Mouse (Mus musculus) heart, adult 18-20 months (tissue): Measurements from ENCODE around the gene Unc5a. TPM values are rescaled to one million over a fixed set of nuclear protein-coding genes. Genes with fewer than 3 reads are reported as not detected.

Experiments
- DNase-seq, 2 experiments: peaks; one replicate each; pipeline ENCODE4 v3.0.0; 2021 to 2022; ENCODE audit warnings: mixed read lengths in 1 of 2
- total RNA-seq, 2 experiments: library from RNA; stranded (reverse); gene quantifications; 2 replicates each; pipeline ENCODE4 v1.2.3; 2021

Gene Unc5a
- total RNA-seq, 2 experiments from 2014 or later = 0.42 to 0.51 TPM

DNA sequence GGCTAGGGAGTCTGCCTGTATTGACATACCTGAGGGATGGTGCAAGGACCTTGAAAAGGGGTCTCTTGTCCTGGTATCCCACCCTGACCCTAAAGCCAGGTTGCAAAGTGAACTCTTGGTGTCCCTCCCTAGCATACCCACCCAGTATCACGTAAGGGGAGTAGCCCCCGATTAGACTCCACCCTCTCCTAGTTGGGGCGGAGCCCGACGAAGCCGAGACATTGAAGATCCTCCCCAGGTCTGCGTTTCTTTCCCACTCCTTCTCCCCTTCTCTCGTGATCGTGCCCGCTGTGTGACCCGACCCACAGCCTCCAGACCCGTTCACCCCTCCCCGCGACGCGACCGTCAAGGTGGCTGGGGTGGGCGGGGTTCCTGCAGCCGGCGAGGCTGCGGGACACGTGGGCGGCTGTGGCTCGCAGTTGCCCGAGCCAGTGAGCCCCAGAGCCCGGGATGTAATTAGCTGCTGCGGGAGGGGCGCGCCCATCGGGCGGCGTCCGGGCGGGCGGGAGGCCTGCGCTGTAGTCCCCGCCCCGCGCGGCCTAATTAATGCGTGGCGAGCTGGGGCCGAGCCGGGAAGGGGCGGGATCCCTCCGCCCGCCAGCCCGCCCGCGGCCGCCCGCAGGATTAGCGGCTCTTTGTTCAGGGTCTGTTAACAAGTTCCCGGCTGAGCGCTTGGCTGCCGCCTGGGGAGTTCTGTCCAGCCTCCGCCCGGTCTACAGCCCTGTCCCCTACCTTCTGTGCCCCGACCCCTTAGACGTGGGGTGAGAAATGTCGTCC, 6.7 kb downstream of the Unc5a start:
- DNase-seq = peak; percentile 39 to 41

DNA sequence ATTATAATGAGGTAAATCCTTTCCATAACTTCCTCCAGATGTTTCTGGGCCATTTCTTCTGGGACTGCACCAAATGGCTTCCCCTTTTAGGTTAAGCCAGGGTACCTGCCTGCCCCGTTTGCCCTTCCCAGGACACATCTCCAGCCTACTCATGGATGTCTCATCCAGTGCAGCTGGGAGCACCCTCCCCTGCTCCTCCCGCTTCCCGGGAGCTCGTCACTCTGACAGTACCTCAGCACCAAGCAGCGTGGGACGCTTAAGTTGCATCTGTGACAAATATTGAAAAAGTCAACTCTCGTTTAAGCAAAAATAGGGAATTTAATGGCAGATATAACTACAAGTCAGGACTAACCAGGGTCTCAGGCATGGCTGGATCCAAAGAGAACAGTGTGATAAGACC, 8.1 kb downstream of the Unc5a start:
- DNase-seq = no peak

DNA sequence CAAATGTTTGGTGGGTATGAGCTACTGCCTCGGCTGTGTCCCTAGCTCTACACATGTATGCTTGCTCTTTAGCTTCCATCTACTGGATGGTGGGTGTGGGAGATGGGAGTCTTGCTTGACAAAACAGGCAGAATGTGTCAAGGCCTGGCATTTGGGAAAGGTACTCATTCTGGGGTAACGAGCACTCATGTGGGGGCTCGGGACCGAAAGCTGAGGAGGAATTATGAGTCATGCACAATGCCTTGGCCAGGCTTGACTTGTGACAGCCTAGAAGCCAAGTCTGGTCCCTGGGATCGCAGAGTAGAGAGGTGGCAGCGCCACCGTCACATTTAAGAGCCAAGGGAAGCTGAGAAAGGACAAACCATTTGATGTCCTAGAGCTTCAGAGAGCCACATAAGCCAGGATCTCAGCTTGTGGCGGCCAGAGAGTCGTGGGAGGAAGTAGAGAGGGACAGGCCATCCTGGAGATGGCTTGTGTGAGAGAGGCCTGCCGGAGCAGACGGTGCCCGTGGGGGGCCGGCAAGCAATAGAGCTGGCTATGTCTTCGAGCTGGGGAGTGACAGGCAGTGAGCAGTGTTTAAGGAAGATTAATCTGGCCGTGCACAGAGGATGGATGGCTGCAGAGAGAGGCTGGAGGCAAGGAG, 10.0 kb downstream of the Unc5a start:
- no peak for DNase-seq

DNA sequence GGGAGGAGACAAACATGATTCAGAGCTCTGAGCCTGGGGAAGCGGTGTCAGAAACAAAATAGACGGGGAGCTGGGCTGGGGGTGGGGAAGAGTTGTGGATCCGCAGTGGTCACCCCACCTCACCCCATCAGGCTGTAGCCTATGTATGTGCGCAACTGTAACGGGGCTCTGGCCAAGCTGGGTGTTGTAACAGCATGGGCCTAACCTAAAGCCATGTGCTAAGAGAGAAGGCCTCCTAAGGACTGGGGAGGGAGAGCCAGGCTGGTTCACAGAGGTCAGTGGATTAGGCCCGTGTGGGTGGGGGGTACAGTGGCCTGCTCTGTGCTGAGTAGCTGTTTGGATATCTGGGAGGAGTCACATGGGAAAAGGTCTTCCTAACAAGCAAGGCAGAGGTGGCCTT, 10.6 kb downstream of the Unc5a start:
- DNase-seq = no peak

GRCm38 (mm10) chr13:54960491-54960890, 11.3 kb downstream of the Unc5a start:
- no peak for DNase-seq

DNA sequence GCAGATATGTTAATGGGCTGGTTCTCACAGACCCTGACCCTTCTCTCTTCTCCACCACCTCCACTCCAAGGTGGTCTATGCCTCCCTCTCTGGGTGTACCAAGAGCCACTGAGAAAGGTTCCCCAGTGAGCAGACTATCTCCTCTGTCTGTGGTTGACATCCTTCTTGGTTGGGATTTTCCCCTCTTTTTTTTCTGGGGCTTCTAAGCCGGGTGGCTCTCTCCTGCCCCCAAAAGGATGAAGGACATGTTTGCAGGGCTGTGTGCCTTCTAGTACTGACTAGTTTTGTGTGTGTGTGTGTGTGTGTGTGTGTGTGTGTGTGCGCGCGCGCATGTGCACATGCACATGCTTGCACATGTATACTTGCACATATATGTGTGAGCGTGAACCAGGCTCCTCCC, 16.0 kb downstream of the Unc5a start:
- DNase-seq = no peak

DNA sequence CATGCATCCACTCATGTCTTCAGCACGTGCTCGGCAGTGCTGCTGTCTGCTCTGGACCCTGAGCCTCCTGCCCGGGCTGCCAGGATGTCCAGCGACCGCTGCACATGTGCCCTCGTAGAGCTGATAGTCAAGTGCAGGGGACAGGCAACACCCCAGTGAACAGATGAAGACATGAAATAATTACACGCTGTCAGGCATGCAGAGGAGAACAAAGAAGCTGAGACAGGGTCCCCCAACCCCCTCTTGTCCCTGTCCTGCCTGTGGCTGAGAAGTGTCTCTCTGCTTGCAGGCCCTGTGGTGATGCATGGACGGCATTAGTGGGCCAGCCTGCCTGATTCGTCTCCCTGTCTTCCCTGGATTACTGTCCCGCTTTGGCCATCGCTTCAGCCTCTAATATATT, 18.3 kb downstream of the Unc5a start:
- no peak for DNase-seq

GRCm38 (mm10) chr13:54968636-54969035, 19.4 kb downstream of the Unc5a start:
- no peak for DNase-seq

DNA sequence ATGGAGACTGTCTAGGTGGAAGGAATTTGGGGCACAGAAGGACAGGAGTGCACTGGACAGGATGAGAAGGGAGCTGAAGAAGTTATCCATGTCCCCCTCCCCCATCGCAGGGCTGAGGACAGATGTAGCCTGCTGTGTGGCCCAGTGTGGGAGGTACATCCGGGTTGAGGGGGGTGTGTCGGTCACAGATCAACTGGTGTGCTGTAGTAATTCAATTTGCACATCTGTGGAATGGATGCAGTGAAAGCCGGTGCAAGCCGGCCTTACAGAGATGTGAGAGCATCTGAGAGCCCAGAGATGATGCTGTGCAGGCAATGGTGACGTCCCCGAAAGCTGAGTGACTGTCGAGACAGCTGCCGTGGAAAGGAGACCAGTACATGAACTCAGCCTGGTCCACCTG, 20.3 kb downstream of the Unc5a start:
- DNase-seq = no peak

GRCm38 (mm10) chr13:54970521-54971247, 21.5 kb downstream of the Unc5a start:
- DNase-seq = peak in 1 of 2 experiments; percentile 46

GRCm38 (mm10) chr13:54975546-54975945, 26.3 kb downstream of the Unc5a start:
- no peak for DNase-seq

DNA sequence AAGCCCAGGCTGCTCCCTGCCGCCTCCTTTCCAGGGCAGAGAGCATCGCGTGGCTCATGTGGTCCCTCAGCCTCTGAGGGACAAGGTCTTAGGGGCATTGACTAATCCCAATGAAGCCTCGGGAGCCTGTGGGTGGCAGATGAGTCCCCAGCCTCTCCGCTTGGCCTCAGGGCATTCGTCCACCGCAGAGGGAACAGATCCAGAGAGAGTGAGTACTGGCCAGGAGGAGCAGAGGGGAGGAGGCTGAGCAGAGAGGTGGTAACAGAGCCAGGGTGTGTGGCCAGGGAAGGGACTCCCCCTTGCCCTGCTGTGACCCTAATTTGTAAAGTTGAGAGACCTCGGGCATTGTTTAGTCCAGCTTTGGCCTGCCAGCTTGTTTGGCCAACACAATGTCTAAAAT, 29.6 kb downstream of the Unc5a start:
- DNase-seq = no peak

- no peak for DNase-seq
Observed at GRCm38 (mm10) chr13:54980957-54981356, 31.7 kb downstream of the Unc5a start.

GRCm38 (mm10) chr13:54983001-54983400, 33.8 kb downstream of the Unc5a start:
- no peak for DNase-seq

DNA sequence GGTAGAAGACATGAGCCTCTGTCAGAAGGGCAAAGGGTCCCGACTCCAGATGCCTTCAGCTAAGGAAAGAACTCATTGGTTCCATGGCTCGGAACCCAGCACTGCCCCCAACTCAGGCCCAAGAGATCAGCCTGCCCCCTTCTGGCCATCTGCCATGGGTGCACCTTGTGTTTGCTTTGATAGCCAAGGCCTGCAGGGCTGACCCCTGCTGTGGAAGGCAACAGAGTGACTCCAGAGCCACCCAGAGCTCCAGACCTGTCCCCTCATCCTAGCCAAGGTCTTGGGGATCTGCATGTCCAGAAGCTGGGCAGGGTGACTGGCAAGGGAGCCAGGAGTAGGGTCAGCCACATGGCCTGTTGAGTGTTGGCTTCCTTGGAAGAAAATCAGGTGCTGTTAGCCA, 34.4 kb downstream of the Unc5a start:
- no peak for DNase-seq

- DNase-seq = no peak
Observed at GRCm38 (mm10) chr13:54987405-54987804, 38.2 kb downstream of the Unc5a start.

DNA sequence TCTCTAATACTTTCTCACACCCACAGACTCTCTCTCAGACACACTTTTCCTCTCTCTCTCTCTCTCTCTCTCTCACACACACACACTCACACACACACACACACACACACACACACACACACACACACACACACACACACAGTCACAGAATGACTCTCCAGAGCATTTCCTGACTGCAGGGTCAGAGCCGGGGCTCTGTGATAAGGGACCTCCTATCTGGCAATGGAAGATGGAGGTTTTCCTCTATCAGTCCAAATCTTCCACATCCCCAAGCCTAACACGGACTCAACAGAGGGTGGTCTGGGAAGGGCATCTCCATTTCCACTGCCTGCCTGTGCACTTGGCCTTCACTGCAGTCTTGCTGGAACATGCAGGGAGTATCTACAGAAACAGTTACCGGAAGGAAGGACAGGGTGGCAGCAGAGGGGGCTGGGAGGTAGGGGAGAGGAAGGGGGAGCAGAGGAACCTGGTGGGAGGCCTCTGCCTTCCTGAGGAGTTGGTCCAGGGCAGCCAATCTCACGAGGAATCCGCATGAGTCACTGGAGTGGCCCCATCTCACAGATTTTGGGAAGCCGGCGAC, 39.1 kb downstream of the Unc5a start:
- DNase-seq = no peak

GRCm38 (mm10) chr13:54992215-54992614, 43.0 kb downstream of the Unc5a start:
- no peak for DNase-seq

DNA sequence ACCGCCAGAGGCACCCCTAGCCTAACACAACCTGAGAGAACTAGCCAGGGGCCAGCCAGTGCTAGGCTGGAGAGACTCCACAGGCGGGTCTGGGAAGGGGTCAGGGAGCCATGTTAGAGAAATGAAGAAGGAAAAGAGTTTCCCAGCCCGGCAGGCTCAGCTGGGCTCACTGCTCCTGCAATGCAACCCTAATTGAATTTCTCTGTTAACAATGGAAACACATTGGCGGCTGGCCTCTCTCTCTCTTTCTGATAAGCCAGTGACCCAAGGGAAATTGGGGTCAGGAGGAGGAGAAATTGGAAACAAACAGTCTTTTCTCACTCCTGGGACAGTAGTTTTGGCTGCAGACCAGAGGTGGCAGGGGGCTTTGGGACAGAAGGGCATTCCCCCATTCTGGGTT, 45.4 kb downstream of the Unc5a start:
- DNase-seq = no peak

DNA sequence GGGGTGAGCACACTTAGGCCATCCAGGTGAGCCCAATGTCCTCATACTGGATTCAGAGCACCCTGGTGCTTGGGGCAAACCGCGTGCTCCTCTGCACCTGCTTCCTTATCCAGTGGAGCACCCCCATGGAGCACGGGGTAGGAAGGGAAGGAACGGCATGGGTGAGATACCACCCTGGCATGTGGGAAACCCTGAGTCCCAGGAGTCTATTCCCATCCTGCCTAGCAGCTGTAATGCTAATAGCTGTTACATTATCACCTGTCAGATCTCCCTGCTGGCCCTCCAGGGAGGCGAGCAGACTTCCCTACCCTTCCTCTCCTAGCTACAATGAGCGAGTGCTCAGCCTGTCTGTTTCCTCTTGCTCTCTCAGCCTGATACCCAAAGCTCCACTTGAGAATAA, 46.0 kb downstream of the Unc5a start:
- no peak for DNase-seq

- DNase-seq = no peak
Observed at GRCm38 (mm10) chr13:54997568-54997967, 48.4 kb downstream of the Unc5a start.

GRCm38 (mm10) chr13:55000433-55000832, 51.2 kb downstream of the Unc5a start:
- DNase-seq = no peak

DNA sequence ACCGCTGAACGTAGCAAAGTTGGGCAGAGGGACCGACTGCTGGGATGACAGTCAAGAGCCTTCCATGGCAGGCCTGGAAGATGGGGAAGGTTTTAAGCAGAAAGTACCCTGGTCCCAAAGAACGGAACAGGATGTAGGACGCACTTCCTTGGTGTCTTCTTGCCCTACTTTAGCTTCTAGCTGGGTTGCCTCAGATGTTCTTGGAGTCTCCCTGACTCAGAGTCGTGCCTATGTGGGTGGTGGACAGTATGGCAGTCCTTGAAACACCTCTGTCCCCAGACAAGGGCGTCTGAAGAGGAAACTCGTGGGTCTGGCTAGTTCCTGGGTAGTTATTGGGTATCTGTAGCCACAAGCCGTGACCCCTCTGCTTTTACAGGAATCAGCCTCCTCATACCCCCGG, 52.9 kb downstream of the Unc5a start:
- no peak for DNase-seq
